Mouse (Mus musculus) liver, adult 2 months (tissue): ENCODE data around the gene Alkbh1.

Experiments used
- CTCF ChIP-seq: fragments of 200-500 bp; IDR thresholded peaks from 2 replicates; pipeline ENCODE4 v1.5.1; 2011; ENCODE audit warnings: low read depth, low read length, control low read depth
- POLR2A ChIP-seq: fragments of 200-500 bp; IDR thresholded peaks from 2 replicates; pipeline ENCODE4 v1.6.1; 2011; ENCODE audit warnings: low read length, control low read depth; ENCODE audit not compliant: insufficient read depth; ENCODE audit errors: extremely low read depth

GRCm38 (mm10) chr12:87418921-87419320 lies 24.9 kb downstream of the Alkbh1 start:
- TF ChIP-seq CTCF (no peak), POLR2A (no peak)
